Mouse (Mus musculus) G1E-ER4 (cell line): Measurements from ENCODE around the gene Hist1h1a. TPM values are rescaled to one million over a fixed set of nuclear protein-coding genes. Genes with fewer than 3 reads are reported as not detected.
"Not testable (repeated sequence)": the region's sequence is repeated elsewhere in the genome, so short reads cannot be mapped to it uniquely, and the experiment has no call there.

Experiments used
- GATA1 ChIP-seq: IDR thresholded peaks from one replicate; pipeline ENCODE4 v1.8.0; 2012; ENCODE audit warnings: low read length, inconsistent platforms
- polyA plus RNA-seq: library from polyadenylated mRNA; stranded (reverse); fragments of >175 nt; gene quantifications from 2 replicates; pipeline ENCODE4 v1.2.3, GENCODE M21; 2012

Hist1h1a gene
- polyA plus RNA-seq, 1 experiment: 0.33 TPM

GRCm38 (mm10) chr13:23740256-23740840 lies 23.1 kb upstream of the Hist1h1a start:
- no peak for TF ChIP-seq GATA1

- no peak for TF ChIP-seq GATA1
Observed at GRCm38 (mm10) chr13:23740910-23741309, 22.6 kb upstream of the Hist1h1a start.

GRCm38 (mm10) chr13:23742007-23742406 lies 21.5 kb upstream of the Hist1h1a start:
- no peak for TF ChIP-seq GATA1

- TF ChIP-seq GATA1: no peak
Observed at GRCm38 (mm10) chr13:23743215-23743614, 20.3 kb upstream of the Hist1h1a start.

- no peak for TF ChIP-seq GATA1
Observed at GRCm38 (mm10) chr13:23743963-23744362, 19.5 kb upstream of the Hist1h1a start.

GRCm38 (mm10) chr13:23744421-23745380 lies 18.8 kb upstream of the Hist1h1a start:
- TF ChIP-seq GATA1: no peak

- no peak for TF ChIP-seq GATA1
Observed at GRCm38 (mm10) chr13:23745381-23746161, 17.9 kb upstream of the Hist1h1a start, which contains the start of gene Hist1h3c. Hist1h3c (minus strand) TSS chr13:23745602.

GRCm38 (mm10) chr13:23746201-23747080 lies 17.0 kb upstream of the Hist1h1a start, which contains the start of gene Hist1h2bb:
Hist1h2bb (plus strand) TSS chr13:23746734.
- TF ChIP-seq GATA1: not testable (repeated sequence)

- no peak for TF ChIP-seq GATA1
Observed at GRCm38 (mm10) chr13:23747081-23747891, 16.2 kb upstream of the Hist1h1a start.

- no peak for TF ChIP-seq GATA1
Observed at GRCm38 (mm10) chr13:23747892-23748288, 15.6 kb upstream of the Hist1h1a start.

- no peak for TF ChIP-seq GATA1
Observed at GRCm38 (mm10) chr13:23749563-23750121, 13.8 kb upstream of the Hist1h1a start.

- not testable (repeated sequence) for TF ChIP-seq GATA1
Observed at GRCm38 (mm10) chr13:23750839-23751477, 12.5 kb upstream of the Hist1h1a start, which contains the start of gene Hist1h2ab. Hist1h2ab (plus strand) TSS chr13:23751126.

GRCm38 (mm10) chr13:23751478-23751956 lies 11.9 kb upstream of the Hist1h1a start:
- no peak for TF ChIP-seq GATA1
